In the genomic region with DNA sequence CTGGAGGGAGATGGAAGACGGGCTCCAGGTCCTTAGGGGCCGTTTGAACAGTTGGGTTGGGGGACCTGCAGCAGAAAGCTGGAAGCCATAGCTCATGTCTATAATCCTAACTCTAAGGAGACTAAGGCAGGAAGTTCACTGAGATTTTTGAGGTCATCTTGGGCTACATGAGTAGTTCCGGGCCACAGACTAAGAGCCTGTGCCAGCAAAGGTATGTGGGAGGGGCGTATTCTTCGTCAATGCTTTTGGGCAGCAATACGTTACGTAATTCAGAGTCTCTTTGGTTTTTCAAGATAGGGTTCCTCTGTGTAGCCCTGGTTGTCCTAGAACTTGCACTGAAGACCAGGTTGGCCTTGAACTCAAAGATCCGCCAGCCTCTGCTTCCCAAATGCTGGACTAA, we compare ENCODE assay signal across 20 mouse cellular contexts. TPM values are rescaled to one million over a fixed set of nuclear protein-coding genes. Genes with fewer than 3 reads are reported as not detected.
DNase-seq lines count a peak whose midpoint lies in the region; ATAC-seq and TF ChIP-seq lines count a peak whose summit lies in the region.
"Had no signal": no experiment of that assay in that cellular context is flagged by ENCODE, and none has a peak within 500 bp of the region (broad histone marks: within the 10 kb centered on the region; RNA-seq: fewer than 3 reads in every experiment).

No protein-coding gene starts in this region.

- H3K27ac ChIP-seq in heart, embryonic 10.5 days = peak overlapping the region; percentile 89
- H3K27ac ChIP-seq in liver, embryonic 11.5 days (ENCODE audit: low read depth, low read length) = peak overlapping the region; percentile 77
- 0 out of 2 replicates have a peak overlapping the region, but pooled peaks have one; percentile 66 for H3K27ac ChIP-seq in embryonic facial prominence, embryonic 10.5 days (replicated peaks)
- H3K27ac ChIP-seq in liver, embryonic 15.5 days (replicated peaks) = peak overlapping the region; percentile 89
- H3K27ac ChIP-seq: limb, embryonic 13.5 days; neural tube, embryonic 12.5 days had no signal

- no peaks in the 10 kb centered on the region for H3K27me3 ChIP-seq in heart, embryonic 10.5 days (ENCODE audit: insufficient read depth, poor library complexity, severe bottlenecking)
- no peaks in the 10 kb centered on the region for H3K27me3 ChIP-seq in liver, embryonic 11.5 days (replicated peaks; ENCODE audit: control insufficient read depth, insufficient read depth, low read length)
- no peaks in the 10 kb centered on the region for H3K27me3 ChIP-seq in embryonic facial prominence, embryonic 10.5 days (replicated peaks; ENCODE audit: low read depth, poor library complexity, severe bottlenecking)
- H3K27me3 ChIP-seq in liver, embryonic 15.5 days = peaks cover 29% of the 10 kb centered on the region
- H3K27me3 ChIP-seq: forebrain, embryonic 12.5 days; limb, embryonic 13.5 days; neural tube, embryonic 12.5 days; Patski had no signal

- DNase-seq in heart, embryonic 10.5 days (ENCODE audit: low spot score) = no peak
- DNase-seq in heart, postnatal 4 days = no peak
- no peak for DNase-seq in liver, embryonic 11.5 days (ENCODE audit: low spot score)
- no peak for DNase-seq in liver
- no peak for DNase-seq in embryonic facial prominence, embryonic 10.5 days (ENCODE audit: low spot score)
- DNase-seq in lung, adult 2 months = no peak
- DNase-seq in frontal cortex, postnatal 36 days (ENCODE audit: low spot score in 2 of 2) = no peak
- DNase-seq: adrenal gland, postnatal 36 days; cerebellum, postnatal 14 days; embryo, embryonic 11 days; kidney, adult 9 months; kidney, postnatal 36 days; layer of hippocampus, adult 9-11 months; right cerebral cortex, postnatal 25 days; thymus, postnatal 25 days had no signal

- no peaks in the 10 kb centered on the region for H3K36me3 ChIP-seq in heart, embryonic 10.5 days
- no peaks in the 10 kb centered on the region for H3K36me3 ChIP-seq in liver, embryonic 11.5 days (ENCODE audit: control insufficient read depth, insufficient read depth, low read length)
- H3K36me3 ChIP-seq in embryonic facial prominence, embryonic 10.5 days (replicated peaks) = no peaks in the 10 kb centered on the region
- H3K36me3 ChIP-seq in liver, embryonic 15.5 days (replicated peaks) = no peaks in the 10 kb centered on the region
- H3K36me3 ChIP-seq: forebrain, embryonic 12.5 days; limb, embryonic 13.5 days; neural tube, embryonic 12.5 days had no signal

- H3K9me3 ChIP-seq in heart, embryonic 10.5 days = no peaks in the 10 kb centered on the region
- no peaks in the 10 kb centered on the region for H3K9me3 ChIP-seq in liver, embryonic 11.5 days (ENCODE audit: control insufficient read depth, low read length)
- H3K9me3 ChIP-seq in embryonic facial prominence, embryonic 10.5 days = no peaks in the 10 kb centered on the region
- no peaks in the 10 kb centered on the region for H3K9me3 ChIP-seq in liver, embryonic 15.5 days (replicated peaks)
- H3K9me3 ChIP-seq: forebrain, embryonic 12.5 days; limb, embryonic 13.5 days; neural tube, embryonic 12.5 days had no signal

- ATAC-seq in liver, embryonic 11.5 days (replicated peaks; ENCODE audit: low FRiP score) = no peak
- no peak for ATAC-seq in liver, embryonic 15.5 days (ENCODE audit: insufficient read depth)
- ATAC-seq: Patski had no signal

- no peak for TF ChIP-seq CTCF in lung, adult 2 months (IDR thresholded peaks at IDR 0.05; ENCODE audit: insufficient read depth, low read length)

- TF ChIP-seq POLR2A in lung, adult 2 months (IDR thresholded peaks at IDR 0.05; ENCODE audit: borderline replicate concordance, extremely low read depth, low read depth, low read length) = no peak

- peaks cover 74% of the 10 kb centered on the region for H3K4me1 ChIP-seq in heart, embryonic 10.5 days
- H3K4me1 ChIP-seq in liver, embryonic 11.5 days (replicated peaks; ENCODE audit: control insufficient read depth, insufficient read depth, low read length) = peaks cover 56% of the 10 kb centered on the region
- peaks cover 53% of the 10 kb centered on the region for H3K4me1 ChIP-seq in embryonic facial prominence, embryonic 10.5 days
- H3K4me1 ChIP-seq in liver, embryonic 15.5 days (replicated peaks) = peaks cover 88% of the 10 kb centered on the region
- H3K4me1 ChIP-seq in lung, adult 2 months (ENCODE audit: control insufficient read depth, insufficient read depth, low read length) = peaks cover 4% of the 10 kb centered on the region

- peak overlapping the region; percentile 50 for H3K4me2 ChIP-seq in liver, embryonic 11.5 days
- H3K4me2 ChIP-seq in liver, embryonic 15.5 days = peak overlapping the region; percentile 53; the same call in 1 of the 2 replicates
- H3K4me2 ChIP-seq: forebrain, embryonic 12.5 days; limb, embryonic 13.5 days; neural tube, embryonic 12.5 days had no signal

- no peak overlapping the region for H3K9ac ChIP-seq in liver, embryonic 11.5 days (ENCODE audit: low read depth, low read length)
- H3K9ac ChIP-seq in liver, embryonic 15.5 days = peak overlapping the region; percentile 57; the same call in 1 of the 2 replicates
- H3K9ac ChIP-seq: forebrain, embryonic 12.5 days; limb, embryonic 13.5 days; neural tube, embryonic 12.5 days had no signal

- H3K4me3 ChIP-seq in heart, embryonic 10.5 days = no peak overlapping the region
- no peak overlapping the region for H3K4me3 ChIP-seq in liver, embryonic 11.5 days (ENCODE audit: low read depth, low read length)
- no peak overlapping the region for H3K4me3 ChIP-seq in embryonic facial prominence, embryonic 10.5 days
- no peak overlapping the region for H3K4me3 ChIP-seq in liver, embryonic 15.5 days (replicated peaks)
- H3K4me3 ChIP-seq in lung, adult 2 months (replicated peaks; ENCODE audit: extremely low read depth, low read depth, low read length) = no peak overlapping the region
- H3K4me3 ChIP-seq: forebrain, embryonic 12.5 days; limb, embryonic 13.5 days; neural tube, embryonic 12.5 days had no signal

- WGBS in heart, embryonic 10.5 days = 88% methylated on average over 8 of the region's 8 CpGs
- WGBS in liver, embryonic 11.5 days = 82% methylated on average over 8 of the region's 8 CpGs
- WGBS in embryonic facial prominence, embryonic 10.5 days = 92% methylated on average over 8 of the region's 8 CpGs
- 74% methylated on average over 8 of the region's 8 CpGs for WGBS in liver, embryonic 15.5 days (ENCODE audit: insufficient replicate concordance)
- WGBS in lung, adult 2 months = 83% methylated on average over 8 of the region's 8 CpGs

RNA-seq across cellular contexts. Expression of a gene that starts 57.9 kb away (rescaled TPM):
- polyA plus RNA-seq in heart, embryonic 10.5 days (2016; fragmentation: Nextera tagmentation; extraction: Ambion mirVana) = 28.7 and 31.4 TPM in 2 replicates
- total RNA-seq in heart, postnatal 4 days (2021) = 10 to 100 TPM; 74.0 to 77.0 TPM
- 41.6 and 47.0 TPM in 2 replicates for polyA plus RNA-seq in liver, embryonic 11.5 days (2014; fragmentation: Nextera tagmentation; extraction: Ambion mirVana)
- polyA plus RNA-seq in embryonic facial prominence, embryonic 10.5 days (2016; fragmentation: Nextera tagmentation; extraction: Ambion mirVana) = 31.6 and 33.2 TPM in 2 replicates
- 93.3 and 93.5 TPM in 2 replicates for polyA plus RNA-seq in liver, embryonic 15.5 days (2015; fragmentation: Nextera tagmentation; extraction: Ambion mirVana)
- polyA plus RNA-seq in lung, adult 2 months (2012; rRNA removed) = 35.8 and 48.0 TPM in 2 replicates
